Mouse (Mus musculus): ENCODE data around the gene Sprn.

DNA sequence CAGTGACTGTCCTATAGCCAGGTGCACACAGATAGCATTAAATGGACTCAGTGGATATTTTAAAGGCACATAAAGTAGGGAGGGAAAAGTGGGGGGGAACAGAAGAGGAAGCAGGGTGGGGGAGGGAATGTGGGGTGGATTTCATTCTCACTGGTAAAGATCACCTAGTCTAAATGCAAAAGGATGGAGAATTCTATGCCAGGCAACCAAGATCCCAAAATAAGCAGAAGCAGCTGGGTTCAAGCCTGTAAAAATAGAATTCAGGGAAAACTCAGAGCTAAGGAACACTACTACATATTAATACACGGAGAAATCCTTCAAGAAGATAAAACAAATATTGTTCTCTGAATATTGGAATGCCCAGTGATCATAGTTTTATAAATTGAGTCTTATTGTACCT lies 13.3 kb upstream of the Sprn start:
- TF ChIP-seq CTCF (IDR thresholded peaks at IDR 0.05; ENCODE audit: control insufficient read depth, insufficient read depth, insufficient replicate concordance, low read depth, low read length) (no peak), POLR2A (IDR thresholded peaks at IDR 0.05; ENCODE audit: control insufficient read depth, low read depth, low read length) (no peak)
